18 mouse cellular contexts compared by ENCODE assay signal in the genomic region with DNA sequence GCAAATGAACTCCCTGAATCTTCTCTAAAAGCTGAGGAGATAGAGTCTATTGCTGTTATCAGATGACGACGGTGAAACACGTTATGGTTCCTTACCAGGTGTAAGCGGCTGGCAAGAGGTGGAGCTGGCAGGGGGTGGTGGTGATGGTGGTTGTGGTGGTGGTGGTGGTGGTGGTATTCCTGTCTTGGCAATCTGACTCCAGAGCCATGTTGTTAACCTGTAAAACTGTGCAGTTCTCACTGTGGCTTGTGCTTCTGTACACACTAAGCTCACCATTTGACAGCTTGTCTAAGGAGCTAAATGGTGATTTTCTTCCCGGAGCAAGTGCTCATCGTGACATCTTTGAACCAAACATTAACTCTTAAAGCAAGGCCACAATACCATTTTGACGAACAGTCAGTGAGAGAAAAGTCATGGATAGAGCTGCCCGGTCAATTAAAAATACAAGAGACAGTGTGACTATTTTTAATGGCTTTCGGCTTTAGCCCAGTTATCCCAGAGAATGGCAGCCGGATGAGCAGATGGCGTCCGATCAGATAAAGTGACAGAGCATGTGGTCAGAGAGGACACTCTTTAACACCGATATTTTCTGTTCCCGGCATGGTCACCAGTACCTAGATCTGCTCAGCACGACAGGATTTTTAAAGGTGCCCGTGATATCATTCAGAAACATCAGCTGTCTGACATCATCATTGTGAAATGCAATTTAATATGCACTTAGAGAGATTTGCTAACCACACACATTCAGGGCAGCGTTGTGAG. TPM values are rescaled to one million over a fixed set of nuclear protein-coding genes. Genes with fewer than 3 reads are reported as not detected.
DNase-seq lines count a peak whose midpoint lies in the region; ATAC-seq and TF ChIP-seq lines count a peak whose summit lies in the region.
"Had no signal": no experiment of that assay in that cellular context is flagged by ENCODE, and none has a peak within 500 bp of the region (broad histone marks: within the 10 kb centered on the region; RNA-seq: fewer than 3 reads in every experiment).

No protein-coding gene starts in this region.

- no peak for TF ChIP-seq CTCF in hindbrain, postnatal 0 days (IDR thresholded peaks at IDR 0.05; ENCODE audit: low read depth)
- TF ChIP-seq CTCF in intestine, postnatal 0 days (IDR thresholded peaks at IDR 0.05; ENCODE audit: low read depth): no peak

- H3K4me2 ChIP-seq in hindbrain, postnatal 0 days (ENCODE audit: low read depth, low read length): peak overlapping the region; percentile 14; the same call in 1 of the 2 replicates
- H3K4me2 ChIP-seq in hindbrain, embryonic 12.5 days (replicated peaks): no peak overlapping the region
- no peak overlapping the region for H3K4me2 ChIP-seq in intestine, postnatal 0 days (replicated peaks; ENCODE audit: low read depth)
- H3K4me2 ChIP-seq in intestine, embryonic 15.5 days (replicated peaks): no peak overlapping the region
- H3K4me2 ChIP-seq: forebrain, embryonic 15.5 days; limb, embryonic 15.5 days had no signal

- peak overlapping the region; percentile 69; the same call in 1 of the 2 replicates for H3K27ac ChIP-seq in hindbrain, postnatal 0 days
- no peak overlapping the region for H3K27ac ChIP-seq in hindbrain, embryonic 12.5 days
- no peak overlapping the region for H3K27ac ChIP-seq in intestine, postnatal 0 days (ENCODE audit: low read depth, low read length)
- no peak overlapping the region for H3K27ac ChIP-seq in intestine, embryonic 15.5 days
- H3K27ac ChIP-seq: forebrain, embryonic 15.5 days; left cerebral cortex, adult 2 months; limb, embryonic 15.5 days; macrophage had no signal

- H3K4me3 ChIP-seq in hindbrain, postnatal 0 days (ENCODE audit: low read length): no peak overlapping the region
- H3K4me3 ChIP-seq in hindbrain, embryonic 12.5 days: no peak overlapping the region
- no peak overlapping the region for H3K4me3 ChIP-seq in intestine, postnatal 0 days (ENCODE audit: low read depth, low read length)
- no peak overlapping the region for H3K4me3 ChIP-seq in intestine, embryonic 15.5 days (replicated peaks)
- H3K4me3 ChIP-seq: forebrain, embryonic 15.5 days; left cerebral cortex, adult 2 months; limb, embryonic 15.5 days had no signal

- peak; percentile 43 for DNase-seq in hindbrain, postnatal 0 days (ENCODE audit: low spot score)
- DNase-seq in right cerebral cortex, adult 18-20 months: peak; percentile 10
- DNase-seq in right cerebral cortex, postnatal 36 days (ENCODE audit: low spot score in 2 of 2): no peak
- peak; percentile 80 to 82 for DNase-seq in cerebellum, postnatal 10 days
- DNase-seq in spleen, postnatal 36 days (ENCODE audit: low spot score in 2 of 2): no peak
- DNase-seq: heart, postnatal 14 days; kidney, adult 18-20 months; kidney, postnatal 25 days; lung, adult 18-20 months had no signal

- no peaks in the 10 kb centered on the region for H3K4me1 ChIP-seq in hindbrain, postnatal 0 days (ENCODE audit: insufficient read depth, low read length)
- no peaks in the 10 kb centered on the region for H3K4me1 ChIP-seq in hindbrain, embryonic 12.5 days
- H3K4me1 ChIP-seq in intestine, postnatal 0 days (replicated peaks; ENCODE audit: control insufficient read depth, insufficient read depth, low read length): no peaks in the 10 kb centered on the region
- no peaks in the 10 kb centered on the region for H3K4me1 ChIP-seq in intestine, embryonic 15.5 days (replicated peaks)
- H3K4me1 ChIP-seq: forebrain, embryonic 15.5 days; limb, embryonic 15.5 days had no signal

- no peaks in the 10 kb centered on the region for H3K27me3 ChIP-seq in hindbrain, postnatal 0 days (ENCODE audit: insufficient read depth, low read length)
- no peaks in the 10 kb centered on the region for H3K27me3 ChIP-seq in hindbrain, embryonic 12.5 days
- H3K27me3 ChIP-seq in intestine, postnatal 0 days (replicated peaks; ENCODE audit: control insufficient read depth, insufficient read depth, low read length): no peaks in the 10 kb centered on the region
- no peaks in the 10 kb centered on the region for H3K27me3 ChIP-seq in intestine, embryonic 15.5 days (replicated peaks)
- H3K27me3 ChIP-seq: forebrain, embryonic 15.5 days; limb, embryonic 15.5 days had no signal

- 73% methylated on average over 17 of the region's 17 CpGs for WGBS in hindbrain, postnatal 0 days
- 87% methylated on average over 17 of the region's 17 CpGs for WGBS in hindbrain, embryonic 12.5 days
- WGBS in intestine, postnatal 0 days: 82% methylated on average over 17 of the region's 17 CpGs
- WGBS in intestine, embryonic 15.5 days: 84% methylated on average over 17 of the region's 17 CpGs

- peak; percentile 80 for ATAC-seq in hindbrain, postnatal 0 days
- no peak for ATAC-seq in hindbrain, embryonic 12.5 days (ENCODE audit: low FRiP score)
- no peak for ATAC-seq in intestine, postnatal 0 days
- ATAC-seq in intestine, embryonic 15.5 days: no peak

- H3K9ac ChIP-seq in hindbrain, postnatal 0 days (replicated peaks; ENCODE audit: low read length): no peak overlapping the region
- H3K9ac ChIP-seq in hindbrain, embryonic 12.5 days: no peak overlapping the region
- no peak overlapping the region for H3K9ac ChIP-seq in intestine, postnatal 0 days (ENCODE audit: low read depth, low read length)
- no peak overlapping the region for H3K9ac ChIP-seq in intestine, embryonic 15.5 days
- H3K9ac ChIP-seq: forebrain, embryonic 15.5 days; limb, embryonic 15.5 days had no signal

- no peaks in the 10 kb centered on the region for H3K9me3 ChIP-seq in hindbrain, postnatal 0 days (ENCODE audit: low read length)
- no peaks in the 10 kb centered on the region for H3K9me3 ChIP-seq in hindbrain, embryonic 12.5 days (replicated peaks)
- H3K9me3 ChIP-seq in intestine, postnatal 0 days (ENCODE audit: control insufficient read depth): no peaks in the 10 kb centered on the region
- no peaks in the 10 kb centered on the region for H3K9me3 ChIP-seq in intestine, embryonic 15.5 days
- H3K9me3 ChIP-seq: forebrain, embryonic 15.5 days; G1E; limb, embryonic 15.5 days had no signal

- H3K36me3 ChIP-seq in hindbrain, postnatal 0 days (ENCODE audit: insufficient read depth, low read length): no peaks in the 10 kb centered on the region
- no peaks in the 10 kb centered on the region for H3K36me3 ChIP-seq in hindbrain, embryonic 12.5 days
- no peaks in the 10 kb centered on the region for H3K36me3 ChIP-seq in intestine, postnatal 0 days (ENCODE audit: control insufficient read depth, insufficient read depth)
- no peaks in the 10 kb centered on the region for H3K36me3 ChIP-seq in intestine, embryonic 15.5 days
- H3K36me3 ChIP-seq: forebrain, embryonic 15.5 days; G1E; limb, embryonic 15.5 days had no signal

RNA-seq across cellular contexts. Expression of a gene that starts 56.5 kb away (rescaled TPM):
- 9.8 and 9.9 TPM in 2 replicates for total RNA-seq in hindbrain, postnatal 0 days (2014; rRNA removed)
- polyA plus RNA-seq in hindbrain, postnatal 0 days (2015; fragmentation: Nextera tagmentation; extraction: Ambion mirVana): 2.6 and 2.7 TPM in 2 replicates
- polyA plus RNA-seq in hindbrain, embryonic 12.5 days (2016; fragmentation: Nextera tagmentation; extraction: Ambion mirVana): 0.21 and 0.25 TPM in 2 replicates
- 0.17 and 0.26 TPM in 2 replicates for polyA plus RNA-seq in intestine, postnatal 0 days (2015; fragmentation: Nextera tagmentation; extraction: Ambion mirVana)
- polyA plus RNA-seq in intestine, embryonic 15.5 days (2015; fragmentation: Nextera tagmentation; extraction: Ambion mirVana): 0.04 and 0.05 TPM in 2 replicates
- polyA plus RNA-seq: G1E; macrophage; spleen, adult 2 months had no signal

Comparison
In these comparisons a context has a peak if more than half of its experiments do, and no peak if none do; other contexts are left out.
1. DNase-seq: peak in hindbrain, postnatal 0 days (single experiment), right cerebral cortex, adult 18-20 months (single experiment) and cerebellum, postnatal 10 days (2 of 2); none in right cerebral cortex, postnatal 36 days (0 of 2) and spleen, postnatal 36 days (0 of 2).